Mouse (Mus musculus) brain, embryonic 14.5 days (tissue): ENCODE data around the gene Abl2.

Experiments
- CTCF ChIP-seq: fragments of 200-500 bp; IDR thresholded peaks from 2 replicates; pipeline ENCODE4 v1.5.1; 2012; ENCODE audit warnings: inconsistent platforms, mild to moderate bottlenecking, moderate library complexity, borderline replicate concordance; ENCODE audit not compliant: insufficient read depth, insufficient read length; ENCODE audit errors: extremely low read depth
- POLR2A ChIP-seq: fragments of 200-500 bp; IDR thresholded peaks from 2 replicates; pipeline ENCODE4 v1.6.1; 2012; ENCODE audit warnings: mild to moderate bottlenecking, inconsistent platforms, borderline replicate concordance; ENCODE audit not compliant: poor library complexity, insufficient read depth, insufficient read length, severe bottlenecking; ENCODE audit errors: extremely low read depth

DNA sequence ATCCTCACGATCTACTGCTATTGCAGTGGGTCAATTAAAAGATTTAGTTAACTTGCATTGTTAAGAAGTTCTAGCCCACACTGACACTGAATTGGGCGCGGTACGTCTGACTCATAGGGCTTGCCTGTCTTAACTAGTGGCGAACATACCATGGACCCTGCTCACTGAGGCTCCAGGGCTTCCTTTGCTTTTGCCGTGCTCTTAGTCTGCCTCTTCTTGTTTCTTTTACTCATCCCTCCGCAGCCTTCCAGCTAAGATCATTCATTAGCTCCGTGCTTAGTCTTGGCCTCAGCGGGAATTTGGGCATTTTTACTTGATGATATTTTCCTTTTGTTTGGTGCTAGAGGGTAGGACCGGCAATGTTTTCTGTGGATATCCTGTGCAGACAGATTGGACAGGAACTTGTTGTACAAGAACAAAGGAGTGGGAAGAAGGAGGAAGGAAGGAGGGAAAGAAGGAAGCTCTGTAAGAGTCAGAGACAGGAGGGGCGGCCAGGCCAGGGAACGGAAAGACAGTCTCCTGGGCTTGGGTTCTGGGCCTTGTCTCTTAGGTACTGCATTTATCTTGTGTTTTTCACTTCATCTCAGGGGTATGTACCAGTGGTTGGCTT is 58.5 kb downstream of the Abl2 start:
- TF ChIP-seq POLR2A = no peak
- TF ChIP-seq CTCF = no peak
